Mouse (Mus musculus) myocyte (in vitro differentiated cells): ENCODE data around the gene Rheb. TPM values are rescaled to one million over a fixed set of nuclear protein-coding genes. Genes with fewer than 3 reads are reported as not detected.

Source experiments
- H3K27me3 ChIP-seq: one replicate; pipeline ENCODE4 v1.6.1; 2011; ENCODE audit not compliant: control insufficient read depth, insufficient read depth, insufficient read length
- H3K36me3 ChIP-seq: one replicate; pipeline ENCODE4 v1.6.1; 2011; ENCODE audit not compliant: control insufficient read depth, insufficient read depth
- H3K4me2 ChIP-seq: one replicate; pipeline ENCODE4 v1.6.1; 2011; ENCODE audit warnings: low read depth, control low read depth
- H3K4me3 ChIP-seq: one replicate; pipeline ENCODE4 v1.5.1; 2011; ENCODE audit warnings: mild to moderate bottlenecking, control low read depth, moderate library complexity
- H3K79me2 ChIP-seq: one replicate; pipeline ENCODE4 v1.6.1; 2011; ENCODE audit not compliant: control insufficient read depth, insufficient read depth
- H3ac ChIP-seq: one replicate; pipeline ENCODE4 v1.6.1; 2011; ENCODE audit not compliant: control insufficient read depth, insufficient read length
- CEBPB ChIP-seq: IDR thresholded peaks from 2 replicates; pipeline ENCODE4 v1.6.1; 2011; ENCODE audit warnings: mild to moderate bottlenecking, moderate library complexity; ENCODE audit not compliant: poor library complexity, insufficient read depth, severe bottlenecking
- E2F4 ChIP-seq: IDR thresholded peaks from one replicate; pipeline ENCODE4 v1.6.1; 2011; ENCODE audit warnings: mild to moderate bottlenecking, control low read depth, moderate library complexity; ENCODE audit not compliant: insufficient read depth
- MAX ChIP-seq: IDR thresholded peaks from one replicate; pipeline ENCODE4 v1.6.1; 2011; ENCODE audit warnings: low read depth, mild to moderate bottlenecking, control low read depth
- MYOD1 ChIP-seq, 3 experiments: IDR thresholded peaks; one replicate each; pipeline ENCODE4 v1.6.1; 2011; ENCODE audit warnings: control low read depth in 2 of 3, low read depth in 2 of 3, mild to moderate bottlenecking in 2 of 3, moderate library complexity in 1 of 3; ENCODE audit not compliant: insufficient read length in 2 of 3, control insufficient read depth in 1 of 3
- MYOG ChIP-seq, 3 experiments: IDR thresholded peaks; one replicate each; pipeline ENCODE4 v1.6.1; 2011; ENCODE audit warnings: control low read depth in 2 of 3, low read depth in 2 of 3, mild to moderate bottlenecking in 2 of 3; ENCODE audit not compliant: insufficient read length in 2 of 3, control insufficient read depth in 1 of 3, insufficient read depth in 1 of 3
- POLR2A ChIP-seq: IDR thresholded peaks from one replicate; pipeline ENCODE4 v1.6.1; 2011; ENCODE audit warnings: low read depth, mild to moderate bottlenecking, control low read depth, moderate library complexity; ENCODE audit not compliant: insufficient read length
- POLR2AphosphoS2 ChIP-seq: IDR thresholded peaks from one replicate; pipeline ENCODE4 v1.6.1; 2011; ENCODE audit warnings: low read depth, control low read depth; ENCODE audit not compliant: insufficient read length
- REST ChIP-seq: IDR thresholded peaks from one replicate; pipeline ENCODE4 v1.6.1; 2011; ENCODE audit warnings: mild to moderate bottlenecking, control low read depth, moderate library complexity; ENCODE audit not compliant: insufficient read depth, insufficient read length
- SRF ChIP-seq: IDR thresholded peaks from one replicate; pipeline ENCODE4 v1.6.1; 2011; ENCODE audit warnings: low read depth; ENCODE audit not compliant: control insufficient read depth, insufficient read length
- TCF12 ChIP-seq: IDR thresholded peaks from one replicate; pipeline ENCODE4 v1.6.1; 2011; ENCODE audit warnings: mild to moderate bottlenecking, control low read depth; ENCODE audit not compliant: poor library complexity, insufficient read depth, severe bottlenecking
- TCF3 ChIP-seq: IDR thresholded peaks from one replicate; pipeline ENCODE4 v1.6.1; 2011; ENCODE audit warnings: low read depth, control low read depth; ENCODE audit not compliant: insufficient read length
- USF1 ChIP-seq: IDR thresholded peaks from one replicate; pipeline ENCODE4 v1.6.1; 2011; ENCODE audit warnings: low read depth, mild to moderate bottlenecking, control low read depth, moderate library complexity
- polyA plus RNA-seq: library from polyadenylated mRNA; unstranded; fragments of >200 nt; fragmentation: generic; extraction: Trizol; gene quantifications from one replicate; pipeline ENCODE4 v1.2.1, GENCODE M21; 2012; ENCODE audit warnings: missing spikeins

Rheb gene
- polyA plus RNA-seq, 1 experiment = 64.4 TPM

GRCm38 (mm10) chr5:24817191-24817590, 25.2 kb downstream of the Rheb start:
- Histone ChIP-seq H3ac (no peak overlapping the region), H3K4me2 (no peak overlapping the region), H3K36me3 (peaks cover 37% of the 10 kb centered on the region), H3K79me2 (peaks cover 72% of the 10 kb centered on the region), H3K27me3 (no peaks in the 10 kb centered on the region), H3K4me3 (no peak overlapping the region)
- TF ChIP-seq MAX (no peak), MYOD1 (IDR thresholded peaks at IDR 0.05; ENCODE audit: control insufficient read depth in 1 of 3, insufficient read length in 2 of 3, low read depth in 2 of 3) (no peak), POLR2A (no peak), CEBPB (no peak), E2F4 (no peak), POLR2AphosphoS2 (no peak), TCF12 (no peak)

- H3K4me2 ChIP-seq = no peak overlapping the region
- TF ChIP-seq POLR2A (no peak), TCF12 (no peak), MYOG (IDR thresholded peaks at IDR 0.05; ENCODE audit: control insufficient read depth in 1 of 3, insufficient read depth in 1 of 3, insufficient read length in 2 of 3, low read depth in 2 of 3) (no peak), SRF (no peak), REST (no peak), MAX (no peak), CEBPB (no peak), TCF3 (no peak), POLR2AphosphoS2 (no peak), E2F4 (no peak), MYOD1 (IDR thresholded peaks at IDR 0.05; ENCODE audit: control insufficient read depth in 1 of 3, insufficient read length in 2 of 3, low read depth in 2 of 3) (no peak), USF1 (no peak)
- H3K36me3 ChIP-seq = peaks cover 64% of the 10 kb centered on the region
- H3ac ChIP-seq = no peak overlapping the region
- H3K27me3 ChIP-seq = no peaks in the 10 kb centered on the region
- no peak overlapping the region for H3K4me3 ChIP-seq
- H3K79me2 ChIP-seq = peaks cover 40% of the 10 kb centered on the region
These were observed 28.5 kb downstream of the Rheb start for GRCm38 (mm10) chr5:24813946-24814345.

- peaks cover 72% of the 10 kb centered on the region for H3K36me3 ChIP-seq
- H3K27me3 ChIP-seq = no peaks in the 10 kb centered on the region
- no peak for TF ChIP-seq SRF
- TF ChIP-seq POLR2A = no peak
- TF ChIP-seq E2F4 = no peak
- TF ChIP-seq TCF12 = no peak
- TF ChIP-seq MYOD1 (IDR thresholded peaks at IDR 0.05; ENCODE audit: control insufficient read depth in 1 of 3, insufficient read length in 2 of 3, low read depth in 2 of 3) = no peak
- TF ChIP-seq TCF3 = no peak
- TF ChIP-seq POLR2AphosphoS2 = no peak
- no peak for TF ChIP-seq MYOG (IDR thresholded peaks at IDR 0.05; ENCODE audit: control insufficient read depth in 1 of 3, insufficient read depth in 1 of 3, insufficient read length in 2 of 3, low read depth in 2 of 3)
- no peak for TF ChIP-seq CEBPB
- TF ChIP-seq MAX = no peak
- TF ChIP-seq REST = no peak
- TF ChIP-seq USF1 = no peak
- no peak overlapping the region for H3K4me2 ChIP-seq
- H3K4me3 ChIP-seq = no peak overlapping the region
- no peak overlapping the region for H3ac ChIP-seq
- peaks cover 31% of the 10 kb centered on the region for H3K79me2 ChIP-seq
These were observed 29.4 kb downstream of the Rheb start for GRCm38 (mm10) chr5:24813005-24813404.

- Histone ChIP-seq H3K79me2 (no peaks in the 10 kb centered on the region), H3K4me2 (no peak overlapping the region), H3K4me3 (no peak overlapping the region), H3ac (no peak overlapping the region), H3K36me3 (peaks cover 62% of the 10 kb centered on the region), H3K27me3 (no peaks in the 10 kb centered on the region)
- TF ChIP-seq E2F4 (no peak), CEBPB (no peak), TCF3 (no peak), REST (no peak), USF1 (no peak), SRF (no peak), TCF12 (no peak), POLR2A (no peak), MYOD1 (IDR thresholded peaks at IDR 0.05; ENCODE audit: control insufficient read depth in 1 of 3, insufficient read length in 2 of 3, low read depth in 2 of 3) (no peak), MAX (no peak), POLR2AphosphoS2 (no peak), MYOG (IDR thresholded peaks at IDR 0.05; ENCODE audit: control insufficient read depth in 1 of 3, insufficient read depth in 1 of 3, insufficient read length in 2 of 3, low read depth in 2 of 3) (no peak)
These were observed 37.2 kb downstream of the Rheb start for GRCm38 (mm10) chr5:24805222-24805621.

GRCm38 (mm10) chr5:24804661-24805060, 37.8 kb downstream of the Rheb start:
- H3K79me2 ChIP-seq = no peaks in the 10 kb centered on the region
- no peak overlapping the region for H3ac ChIP-seq
- H3K27me3 ChIP-seq = no peaks in the 10 kb centered on the region
- TF ChIP-seq CEBPB (no peak), MAX (no peak), POLR2AphosphoS2 (no peak), TCF12 (no peak), E2F4 (no peak), SRF (no peak), MYOD1 (IDR thresholded peaks at IDR 0.05; ENCODE audit: control insufficient read depth in 1 of 3, insufficient read length in 2 of 3, low read depth in 2 of 3) (no peak), REST (no peak), MYOG (IDR thresholded peaks at IDR 0.05; ENCODE audit: control insufficient read depth in 1 of 3, insufficient read depth in 1 of 3, insufficient read length in 2 of 3, low read depth in 2 of 3) (no peak), POLR2A (no peak), USF1 (no peak)
- H3K4me2 ChIP-seq = no peak overlapping the region
- peaks cover 61% of the 10 kb centered on the region for H3K36me3 ChIP-seq
- no peak overlapping the region for H3K4me3 ChIP-seq
